25 mouse cellular contexts compared by ENCODE assay signal in the genomic region with DNA sequence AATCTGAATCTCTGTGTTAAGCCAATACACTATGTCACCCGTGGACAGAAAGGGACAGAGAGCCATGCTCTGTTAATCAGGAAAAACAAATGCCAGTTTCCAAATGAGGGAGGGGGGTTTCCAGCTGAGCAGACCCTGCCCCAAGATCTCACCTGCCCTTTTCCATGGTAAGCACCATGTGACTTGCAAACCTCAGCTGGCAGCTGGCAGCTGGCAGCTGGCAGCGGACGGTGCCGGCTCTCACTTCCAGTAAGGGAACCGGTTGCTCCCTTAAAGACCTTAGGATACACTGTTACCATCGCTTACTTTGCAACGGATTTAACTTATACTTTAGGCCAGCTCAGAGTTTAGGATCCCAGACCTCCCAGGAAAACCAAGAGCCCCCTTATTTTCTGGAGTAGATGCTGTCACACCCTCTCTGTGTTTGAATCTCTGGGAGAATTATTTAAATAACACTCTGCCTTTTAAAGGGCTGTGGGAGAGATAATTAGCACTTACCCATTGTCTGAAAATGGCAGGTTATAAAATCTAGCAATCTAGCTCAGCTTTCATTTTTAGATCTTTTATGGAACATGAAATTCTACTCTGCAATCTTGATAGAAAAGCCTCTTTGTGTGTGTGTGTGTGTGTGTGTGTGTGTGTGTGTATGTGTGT.
DNase-seq lines count a peak whose midpoint lies in the region; ATAC-seq and TF ChIP-seq lines count a peak whose summit lies in the region.
"Had no signal": no experiment of that assay in that cellular context is flagged by ENCODE, and none has a peak within 500 bp of the region (broad histone marks: within the 10 kb centered on the region; RNA-seq: fewer than 3 reads in every experiment).

No protein-coding gene starts in this region.

- H3K27me3 ChIP-seq in embryonic facial prominence, embryonic 14.5 days (replicated peaks; ENCODE audit: control insufficient read depth, insufficient read depth, low read length): no peaks in the 10 kb centered on the region
- no peaks in the 10 kb centered on the region for H3K27me3 ChIP-seq in embryonic facial prominence, embryonic 10.5 days (replicated peaks; ENCODE audit: low read depth, poor library complexity, severe bottlenecking)
- no peaks in the 10 kb centered on the region for H3K27me3 ChIP-seq in forebrain, embryonic 15.5 days
- H3K27me3 ChIP-seq in forebrain, embryonic 10.5 days (ENCODE audit: poor library complexity, severe bottlenecking): no peaks in the 10 kb centered on the region
- no peaks in the 10 kb centered on the region for H3K27me3 ChIP-seq in forebrain, postnatal 0 days (ENCODE audit: insufficient read depth, low read length)
- no peaks in the 10 kb centered on the region for H3K27me3 ChIP-seq in forebrain, embryonic 12.5 days
- no peaks in the 10 kb centered on the region for H3K27me3 ChIP-seq in heart, embryonic 10.5 days (ENCODE audit: insufficient read depth, poor library complexity, severe bottlenecking)
- H3K27me3 ChIP-seq: embryonic facial prominence, embryonic 12.5 days; embryonic facial prominence, embryonic 15.5 days; Patski had no signal

- peak; percentile 29 for DNase-seq in embryonic facial prominence, embryonic 14.5 days (ENCODE audit: low spot score)
- no peak for DNase-seq in embryonic facial prominence, embryonic 10.5 days (ENCODE audit: low spot score)
- no peak for DNase-seq in forebrain, embryonic 10.5 days (ENCODE audit: extremely low spot score, low spot score)
- no peak for DNase-seq in forebrain, postnatal 0 days
- peak; percentile 50 for DNase-seq in heart, embryonic 10.5 days (ENCODE audit: low spot score)
- DNase-seq in heart, adult 9 months (ENCODE audit: low spot score in 2 of 2): no peak
- DNase-seq: adrenal gland, adult 8-10 months; adrenal gland, postnatal 36 days; B cell, adult 2 months; cerebellum, adult 11 months; cerebellum, adult 18-20 months; cerebellum, adult 8-10 months; cerebellum, adult 9-11 months; cerebellum, postnatal 14 days; cerebellum, postnatal 36 days; embryo, embryonic 11 days had no signal

- 79% methylated on average over 7 of the region's 7 CpGs for WGBS in embryonic facial prominence, embryonic 14.5 days
- 90% methylated on average over 7 of the region's 7 CpGs for WGBS in embryonic facial prominence, embryonic 10.5 days
- 58% methylated on average over 7 of the region's 7 CpGs for WGBS in forebrain, embryonic 15.5 days
- WGBS in forebrain, embryonic 10.5 days: 89% methylated on average over 7 of the region's 7 CpGs
- 55% methylated on average over 7 of the region's 7 CpGs for WGBS in forebrain, postnatal 0 days
- WGBS in forebrain, embryonic 12.5 days: 77% methylated on average over 7 of the region's 7 CpGs
- 83% methylated on average over 7 of the region's 7 CpGs for WGBS in heart, embryonic 10.5 days

- ATAC-seq in embryonic facial prominence, embryonic 14.5 days (ENCODE audit: low read depth): no peak; the same call in 1 of the 2 replicates
- ATAC-seq in forebrain, embryonic 15.5 days (replicated peaks): no peak
- ATAC-seq in forebrain, postnatal 0 days: peak; percentile 58; the same call in 1 of the 2 replicates
- ATAC-seq in forebrain, embryonic 12.5 days (ENCODE audit: low FRiP score): no peak
- ATAC-seq: activated CD4-positive, CD25-positive, alpha-beta regulatory T cell, adult 4 months; CD4-positive, CD25-positive, alpha-beta regulatory T cell, adult 4 months; Patski had no signal

- H3K4me1 ChIP-seq in embryonic facial prominence, embryonic 14.5 days (ENCODE audit: control insufficient read depth, insufficient read depth, low read length): no peaks in the 10 kb centered on the region
- H3K4me1 ChIP-seq in embryonic facial prominence, embryonic 10.5 days: no peaks in the 10 kb centered on the region
- H3K4me1 ChIP-seq in forebrain, embryonic 15.5 days: peaks cover 20% of the 10 kb centered on the region
- H3K4me1 ChIP-seq in forebrain, embryonic 10.5 days: 0 out of 2 replicates have a peak, but pooled peaks cover 3% of the 10 kb centered on the region
- no peaks in the 10 kb centered on the region; the same call in 1 of the 2 replicates for H3K4me1 ChIP-seq in forebrain, postnatal 0 days (ENCODE audit: insufficient read depth)
- no peaks in the 10 kb centered on the region for H3K4me1 ChIP-seq in forebrain, embryonic 12.5 days
- peaks cover 13% of the 10 kb centered on the region; the same call in 1 of the 2 replicates for H3K4me1 ChIP-seq in heart, embryonic 10.5 days
- H3K4me1 ChIP-seq: embryonic facial prominence, embryonic 12.5 days had no signal

- no peak overlapping the region for H3K4me2 ChIP-seq in embryonic facial prominence, embryonic 14.5 days (ENCODE audit: low read depth, low read length)
- no peak overlapping the region for H3K4me2 ChIP-seq in forebrain, embryonic 15.5 days (replicated peaks)
- no peak overlapping the region for H3K4me2 ChIP-seq in forebrain, postnatal 0 days (ENCODE audit: low read depth)
- H3K4me2 ChIP-seq in forebrain, embryonic 12.5 days: no peak overlapping the region
- H3K4me2 ChIP-seq: embryonic facial prominence, embryonic 12.5 days; embryonic facial prominence, embryonic 15.5 days had no signal

- no peaks in the 10 kb centered on the region for H3K9me3 ChIP-seq in embryonic facial prominence, embryonic 14.5 days (ENCODE audit: control insufficient read depth, low read length)
- H3K9me3 ChIP-seq in embryonic facial prominence, embryonic 10.5 days: no peaks in the 10 kb centered on the region
- no peaks in the 10 kb centered on the region for H3K9me3 ChIP-seq in forebrain, embryonic 15.5 days
- H3K9me3 ChIP-seq in forebrain, embryonic 10.5 days: no peaks in the 10 kb centered on the region
- H3K9me3 ChIP-seq in forebrain, postnatal 0 days (ENCODE audit: low read length): no peaks in the 10 kb centered on the region
- H3K9me3 ChIP-seq in forebrain, embryonic 12.5 days: no peaks in the 10 kb centered on the region
- H3K9me3 ChIP-seq in heart, embryonic 10.5 days: no peaks in the 10 kb centered on the region
- H3K9me3 ChIP-seq: embryonic facial prominence, embryonic 12.5 days; embryonic facial prominence, embryonic 15.5 days had no signal

- H3K27ac ChIP-seq in embryonic facial prominence, embryonic 14.5 days (replicated peaks; ENCODE audit: low read depth, low read length): no peak overlapping the region
- no peak overlapping the region for H3K27ac ChIP-seq in embryonic facial prominence, embryonic 10.5 days (replicated peaks)
- H3K27ac ChIP-seq in forebrain, embryonic 15.5 days (replicated peaks): peak overlapping the region; percentile 54
- no peak overlapping the region for H3K27ac ChIP-seq in forebrain, embryonic 10.5 days
- H3K27ac ChIP-seq in forebrain, postnatal 0 days (ENCODE audit: low read depth, low read length): peak overlapping the region; percentile 40; the same call in 1 of the 2 replicates
- H3K27ac ChIP-seq in forebrain, embryonic 12.5 days: no peak overlapping the region
- H3K27ac ChIP-seq in heart, embryonic 10.5 days: no peak overlapping the region
- H3K27ac ChIP-seq: embryonic facial prominence, embryonic 12.5 days; embryonic facial prominence, embryonic 15.5 days had no signal

- H3K9ac ChIP-seq in embryonic facial prominence, embryonic 14.5 days (ENCODE audit: low read depth, low read length): no peak overlapping the region
- no peak overlapping the region for H3K9ac ChIP-seq in forebrain, embryonic 15.5 days (replicated peaks)
- H3K9ac ChIP-seq in forebrain, postnatal 0 days: no peak overlapping the region
- no peak overlapping the region for H3K9ac ChIP-seq in forebrain, embryonic 12.5 days
- H3K9ac ChIP-seq: embryonic facial prominence, embryonic 12.5 days; embryonic facial prominence, embryonic 15.5 days had no signal

- no peaks in the 10 kb centered on the region for H3K36me3 ChIP-seq in embryonic facial prominence, embryonic 14.5 days (ENCODE audit: control insufficient read depth, insufficient read depth, low read length)
- no peaks in the 10 kb centered on the region for H3K36me3 ChIP-seq in embryonic facial prominence, embryonic 10.5 days (replicated peaks)
- no peaks in the 10 kb centered on the region for H3K36me3 ChIP-seq in forebrain, embryonic 15.5 days
- H3K36me3 ChIP-seq in forebrain, embryonic 10.5 days (replicated peaks): no peaks in the 10 kb centered on the region
- no peaks in the 10 kb centered on the region for H3K36me3 ChIP-seq in forebrain, postnatal 0 days (ENCODE audit: insufficient read depth)
- no peaks in the 10 kb centered on the region for H3K36me3 ChIP-seq in forebrain, embryonic 12.5 days (replicated peaks)
- no peaks in the 10 kb centered on the region for H3K36me3 ChIP-seq in heart, embryonic 10.5 days
- H3K36me3 ChIP-seq: embryonic facial prominence, embryonic 12.5 days; embryonic facial prominence, embryonic 15.5 days; G1E had no signal

- no peak for TF ChIP-seq CTCF in forebrain, postnatal 0 days (IDR thresholded peaks at IDR 0.05; ENCODE audit: low read depth)

- H3K4me3 ChIP-seq in embryonic facial prominence, embryonic 14.5 days (ENCODE audit: low read depth, low read length): no peak overlapping the region
- no peak overlapping the region for H3K4me3 ChIP-seq in embryonic facial prominence, embryonic 10.5 days
- H3K4me3 ChIP-seq in forebrain, embryonic 15.5 days: no peak overlapping the region
- no peak overlapping the region for H3K4me3 ChIP-seq in forebrain, embryonic 10.5 days
- H3K4me3 ChIP-seq in forebrain, postnatal 0 days (ENCODE audit: low read depth, low read length): no peak overlapping the region
- no peak overlapping the region for H3K4me3 ChIP-seq in forebrain, embryonic 12.5 days (replicated peaks)
- H3K4me3 ChIP-seq in heart, embryonic 10.5 days: no peak overlapping the region
- H3K4me3 ChIP-seq: embryonic facial prominence, embryonic 12.5 days; embryonic facial prominence, embryonic 15.5 days; erythroblast, embryonic 14.5 days had no signal

Comparison
In these comparisons a context has a peak if more than half of its experiments do, and no peak if none do; other contexts are left out.
1. DNase-seq: peak in embryonic facial prominence, embryonic 14.5 days (single experiment) and heart, embryonic 10.5 days (single experiment); none in embryonic facial prominence, embryonic 10.5 days (single experiment), forebrain, embryonic 10.5 days (single experiment), forebrain, postnatal 0 days (single experiment) and heart, adult 9 months (0 of 2).
2. H3K27ac ChIP-seq: peak in forebrain, embryonic 15.5 days (single experiment) and forebrain, postnatal 0 days (single experiment); none in embryonic facial prominence, embryonic 14.5 days (single experiment), embryonic facial prominence, embryonic 10.5 days (single experiment), forebrain, embryonic 10.5 days (single experiment), forebrain, embryonic 12.5 days (single experiment) and heart, embryonic 10.5 days (single experiment).